Mouse (Mus musculus): ENCODE measurements around the gene Rdh16. TPM values are rescaled to one million over a fixed set of nuclear protein-coding genes. Genes with fewer than 3 reads are reported as not detected.
"Not testable (repeated sequence)": the region's sequence is repeated elsewhere in the genome, so short reads cannot be mapped to it uniquely, and the experiment has no call there.

Gene Rdh16
- total RNA-seq, 1 experiment from 2014 or later = 1.7 TPM

GRCm38 (mm10) chr10:127834186-127834585 is 33.2 kb downstream of the Rdh16 start:
- not testable (repeated sequence) for DNase-seq

GRCm38 (mm10) chr10:127835292-127835691 is 34.3 kb downstream of the Rdh16 start:
- DNase-seq = no peak

- peak; percentile 24 for DNase-seq
These were observed 36.8 kb downstream of the Rdh16 start for GRCm38 (mm10) chr10:127837793-127838192.

- DNase-seq = no peak
These were observed 37.6 kb downstream of the Rdh16 start for GRCm38 (mm10) chr10:127838539-127838938.

- DNase-seq = no peak
These were observed 39.8 kb downstream of the Rdh16 start for GRCm38 (mm10) chr10:127840776-127841175.

- not testable (repeated sequence) for DNase-seq
These were observed 45.0 kb downstream of the Rdh16 start for GRCm38 (mm10) chr10:127845945-127846344.

- no peak for DNase-seq
These were observed 47.1 kb downstream of the Rdh16 start for GRCm38 (mm10) chr10:127848089-127848488.

GRCm38 (mm10) chr10:127849628-127850027 is 48.7 kb downstream of the Rdh16 start, which contains the start of gene Rdh19:
Rdh19 (plus strand) TSS chr10:127849928.
- DNase-seq = no peak

GRCm38 (mm10) chr10:127856376-127856775 is 55.4 kb downstream of the Rdh16 start:
- DNase-seq = no peak

GRCm38 (mm10) chr10:127864931-127865330 is 64.0 kb downstream of the Rdh16 start:
- DNase-seq = no peak

- no peak for DNase-seq
These were observed 65.3 kb downstream of the Rdh16 start, which contains the start of gene Rdh16f2 for GRCm38 (mm10) chr10:127866232-127866631. Rdh16f2 (plus strand) TSS chr10:127866474.

GRCm38 (mm10) chr10:127872484-127872883 is 71.5 kb downstream of the Rdh16 start:
- peak; percentile 19 for DNase-seq

GRCm38 (mm10) chr10:127877681-127878080 is 76.7 kb downstream of the Rdh16 start:
- DNase-seq = no peak

- no peak for DNase-seq
These were observed 77.5 kb downstream of the Rdh16 start for GRCm38 (mm10) chr10:127878262-127879057.

GRCm38 (mm10) chr10:127879155-127879688 is 78.3 kb downstream of the Rdh16 start:
- no peak for DNase-seq

- no peak for DNase-seq
These were observed 80.1 kb downstream of the Rdh16 start for GRCm38 (mm10) chr10:127881041-127881440.

- DNase-seq = no peak
These were observed 85.6 kb downstream of the Rdh16 start for GRCm38 (mm10) chr10:127886551-127886950.

- no peak for DNase-seq
These were observed 86.0 kb downstream of the Rdh16 start for GRCm38 (mm10) chr10:127886971-127887370.

GRCm38 (mm10) chr10:127888605-127889004 is 87.7 kb downstream of the Rdh16 start, which contains the start of gene Rdh7:
Rdh7 (minus strand) TSS chr10:127888817.
- DNase-seq = no peak

GRCm38 (mm10) chr10:127891481-127891880 is 90.5 kb downstream of the Rdh16 start:
- no peak for DNase-seq

GRCm38 (mm10) chr10:127893163-127894022 is 92.4 kb downstream of the Rdh16 start:
- DNase-seq = not testable (repeated sequence)

All from adrenal gland, postnatal 14 days (tissue).